Mouse (Mus musculus) midbrain, embryonic 14.5 days (tissue): Measurements from ENCODE around the gene Olfr1115. TPM values are rescaled to one million over a fixed set of nuclear protein-coding genes. Genes with fewer than 3 reads are reported as not detected.
"Not testable (repeated sequence)": the region's sequence is repeated elsewhere in the genome, so short reads cannot be mapped to it uniquely, and the experiment has no call there.

Experiments used
- ATAC-seq: fragments of 200-750 bp; cut with Nextera tagmentation; 2 replicates; pipeline ENCODE4 v1.8.0; 2017; ENCODE audit warnings: moderate number of reproducible peaks, moderate library complexity; ENCODE audit not compliant: low FRiP score, low TSS enrichment
- DNase-seq: peaks from one replicate; pipeline ENCODE4 v3.0.0-alpha.2; 2015
- H3K27ac ChIP-seq: fragments of 300-500 bp; sonication (generic); replicated peaks from 2 replicates; pipeline ENCODE4 v1.5.1; 2014; ENCODE audit warnings: mild to moderate bottlenecking, low read depth, low read length, moderate library complexity
- H3K27me3 ChIP-seq: fragments of 300-500 bp; sonication (generic); 2 replicates; pipeline ENCODE4 v1.6.1; 2014; ENCODE audit warnings: low read length, control low read depth, mixed read lengths; ENCODE audit not compliant: control insufficient read depth, insufficient read depth
- H3K36me3 ChIP-seq: fragments of 300-500 bp; sonication (generic); 2 replicates; pipeline ENCODE4 v1.6.1; 2014; ENCODE audit warnings: low read length, control low read depth; ENCODE audit not compliant: control insufficient read depth, insufficient read depth
- H3K4me1 ChIP-seq: fragments of 300-500 bp; sonication (generic); 2 replicates; pipeline ENCODE4 v1.6.1; 2014; ENCODE audit warnings: mild to moderate bottlenecking, antibody characterized with exemption, low read length, control low read depth; ENCODE audit not compliant: control insufficient read depth, insufficient read depth
- H3K4me2 ChIP-seq: fragments of 300-500 bp; sonication (generic); 2 replicates; pipeline ENCODE4 v1.6.1; 2014; ENCODE audit warnings: mild to moderate bottlenecking, low read length, moderate library complexity
- H3K4me3 ChIP-seq: fragments of 300-500 bp; sonication (generic); replicated peaks from 2 replicates; pipeline ENCODE4 v1.5.1; 2014; ENCODE audit warnings: low read depth, low read length
- H3K9ac ChIP-seq: fragments of 300-500 bp; sonication (generic); replicated peaks from 2 replicates; pipeline ENCODE4 v1.6.1; 2014; ENCODE audit warnings: mild to moderate bottlenecking, low read length, moderate library complexity
- H3K9me3 ChIP-seq: fragments of 300-500 bp; sonication (generic); 2 replicates; pipeline ENCODE4 v1.6.1; 2016; ENCODE audit warnings: low read length, control low read depth, mixed read lengths; ENCODE audit not compliant: control insufficient read depth
- WGBS: fragments of 180-500 bp; shearing (Covaris S2); extraction: QIAGEN DNeasy Blood & Tissue Kit; methylation state at CpG from one replicate; pipeline ENCODE4 v1.1.7; 2014; 5-methylcytosine and 5-hydroxymethylcytosine counted together
- microRNA-seq: library from miRNA; unstranded; fragments of <30 nt; microRNA quantifications from one replicate; pipeline ENCODE4, GENCODE M21; 2016
- polyA plus RNA-seq: library from polyadenylated mRNA; unstranded; fragments of >200 nt; fragmentation: Nextera tagmentation; extraction: Ambion mirVana; gene quantifications from 2 replicates; pipeline ENCODE4 v1.2.1, GENCODE M21; 2014

The Olfr1115 gene
- polyA plus RNA-seq: not detected in 2 replicates

DNA sequence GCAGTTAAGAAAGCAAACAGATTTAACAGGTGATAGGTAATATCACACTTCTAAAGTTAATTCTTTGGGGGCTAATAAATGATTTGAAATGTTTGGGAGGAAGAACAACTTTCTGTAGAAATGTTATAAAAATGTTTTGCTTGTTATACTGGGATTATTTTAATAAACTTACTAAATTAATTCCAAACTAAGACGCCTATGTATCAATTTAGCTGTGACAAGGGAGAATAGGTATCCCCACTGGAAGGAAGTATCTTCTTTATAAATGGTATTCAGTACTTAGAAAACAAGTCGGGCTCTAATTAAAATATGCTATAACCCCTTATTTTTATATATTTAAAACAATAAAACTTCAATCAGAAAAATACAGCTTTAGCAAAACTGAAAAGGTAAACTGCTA lies at the start of gene Olfr1115:
Olfr1115 (plus strand) TSS at position 301 of the 400 bp plus-strand sequence.
- H3K4me2 ChIP-seq: no peak within 1 kb of the TSS
- H3K36me3 ChIP-seq: no peaks in the 10 kb centered on the region
- no peak within 1 kb of the TSS for H3K27ac ChIP-seq
- no peaks in the 10 kb centered on the region for H3K4me1 ChIP-seq
- 82% methylated on average over 2 of the region's 2 CpGs for WGBS
- no peaks in the 10 kb centered on the region for H3K27me3 ChIP-seq
- H3K9ac ChIP-seq: no peak within 1 kb of the TSS
- no peak within 1 kb of the TSS for H3K4me3 ChIP-seq
- DNase-seq (no peak), ATAC-seq (no peak)
- no peaks in the 10 kb centered on the region for H3K9me3 ChIP-seq

GRCm38 (mm10) chr2:87208670-87209069 lies 39.1 kb upstream of the Olfr1115 start, which contains the start of gene Olfr1113:
Olfr1113 (plus strand) TSS chr2:87208970.
- WGBS: 89% methylated on average over 2 of the region's 2 CpGs
- H3K27ac ChIP-seq: no peak within 1 kb of the TSS
- no peaks in the 10 kb centered on the region for H3K27me3 ChIP-seq
- no peak for ATAC-seq
- no peaks in the 10 kb centered on the region for H3K9me3 ChIP-seq
- H3K4me3 ChIP-seq: no peak within 1 kb of the TSS
- no peak within 1 kb of the TSS for H3K4me2 ChIP-seq
- H3K9ac ChIP-seq: no peak within 1 kb of the TSS
- no peak for DNase-seq
- H3K36me3 ChIP-seq: no peaks in the 10 kb centered on the region
- H3K4me1 ChIP-seq: no peaks in the 10 kb centered on the region

GRCm38 (mm10) chr2:87267234-87267633 lies 19.4 kb downstream of the Olfr1115 start, which contains the start of gene Olfr1116:
Olfr1116 (plus strand) TSS chr2:87267534.
- no peak within 1 kb of the TSS for H3K9ac ChIP-seq
- H3K27me3 ChIP-seq: no peaks in the 10 kb centered on the region
- H3K4me3 ChIP-seq: no peak within 1 kb of the TSS
- no peak within 1 kb of the TSS for H3K4me2 ChIP-seq
- no peaks in the 10 kb centered on the region for H3K9me3 ChIP-seq
- no peak within 1 kb of the TSS for H3K27ac ChIP-seq
- no peaks in the 10 kb centered on the region for H3K36me3 ChIP-seq
- H3K4me1 ChIP-seq: no peaks in the 10 kb centered on the region
- ATAC-seq (no peak), DNase-seq (no peak)
- 84% methylated on average over 1 of the region's 1 CpGs for WGBS

GRCm38 (mm10) chr2:87293977-87294376 lies 46.2 kb downstream of the Olfr1115 start:
- H3K36me3 ChIP-seq, H3K27ac ChIP-seq, H3K4me1 ChIP-seq, DNase-seq, H3K9ac ChIP-seq, H3K27me3 ChIP-seq, H3K4me3 ChIP-seq, ATAC-seq, H3K4me2 ChIP-seq, H3K9me3 ChIP-seq: not testable (repeated sequence)

Small RNA genes within 50 kb of the gene (microRNA-seq; reads per million reads assigned to microRNA genes)
- not detected for gene Gm27438

Other genes with a start within 250 kb of the Olfr1115 start
- gene Olfr1102, start 249.6 kb upstream of the Olfr1115 start, polyA plus RNA-seq: not detected in 2 replicates
- gene Olfr1104, start 220.9 kb upstream of the Olfr1115 start, polyA plus RNA-seq: not detected in 2 replicates
- gene Olfr1105, start 211.5 kb upstream of the Olfr1115 start, polyA plus RNA-seq: not detected in 2 replicates
- not detected in 2 replicates for gene Olfr1106, start 195.7 kb upstream of the Olfr1115 start, polyA plus RNA-seq
- not detected in 2 replicates for gene Olfr1107, start 172.2 kb upstream of the Olfr1115 start, polyA plus RNA-seq
- not detected in 2 replicates for gene Olfr1109, start 152.0 kb upstream of the Olfr1115 start, polyA plus RNA-seq
- not detected in 2 replicates for gene Olfr259, start 133.4 kb upstream of the Olfr1115 start, polyA plus RNA-seq
- not detected in 2 replicates for gene Olfr1110, start 107.7 kb upstream of the Olfr1115 start, polyA plus RNA-seq
- not detected in 2 replicates for gene Olfr1111, start 95.4 kb upstream of the Olfr1115 start, polyA plus RNA-seq
- not detected in 2 replicates for gene Olfr1112, start 60.2 kb upstream of the Olfr1115 start, polyA plus RNA-seq
- gene Olfr1113, start 39.0 kb upstream of the Olfr1115 start, polyA plus RNA-seq: not detected in 2 replicates
- not detected in 2 replicates for gene Olfr1116, start 19.5 kb downstream of the Olfr1115 start, polyA plus RNA-seq
- gene Olfr1118, start 59.6 kb downstream of the Olfr1115 start, polyA plus RNA-seq: not detected in 2 replicates
- gene Olfr1120, start 106.8 kb downstream of the Olfr1115 start, polyA plus RNA-seq: not detected in 2 replicates
- not detected in 2 replicates for gene Olfr1121, start 121.9 kb downstream of the Olfr1115 start, polyA plus RNA-seq
- not detected in 2 replicates for gene Olfr1122, start 137.8 kb downstream of the Olfr1115 start, polyA plus RNA-seq
- not detected in 2 replicates for gene Olfr1123, start 168.6 kb downstream of the Olfr1115 start, polyA plus RNA-seq
- not detected in 2 replicates for gene Olfr1124, start 182.3 kb downstream of the Olfr1115 start, polyA plus RNA-seq
- gene Olfr1126, start 205.9 kb downstream of the Olfr1115 start, polyA plus RNA-seq: not detected in 2 replicates
- gene Pramel7, start 249.1 kb downstream of the Olfr1115 start, polyA plus RNA-seq: not detected in 2 replicates